Mouse (Mus musculus) C2C12 (cell line): ENCODE measurements around the gene Uckl1.

Source experiments
- CEBPB ChIP-seq: IDR thresholded peaks from one replicate; pipeline ENCODE4 v1.6.1; 2011; ENCODE audit warnings: low read depth, mild to moderate bottlenecking, control low read depth, moderate library complexity
- CTCF ChIP-seq: IDR thresholded peaks from one replicate; pipeline ENCODE4 v1.5.1; 2011; ENCODE audit not compliant: control insufficient read depth, insufficient read depth, insufficient read length

DNA sequence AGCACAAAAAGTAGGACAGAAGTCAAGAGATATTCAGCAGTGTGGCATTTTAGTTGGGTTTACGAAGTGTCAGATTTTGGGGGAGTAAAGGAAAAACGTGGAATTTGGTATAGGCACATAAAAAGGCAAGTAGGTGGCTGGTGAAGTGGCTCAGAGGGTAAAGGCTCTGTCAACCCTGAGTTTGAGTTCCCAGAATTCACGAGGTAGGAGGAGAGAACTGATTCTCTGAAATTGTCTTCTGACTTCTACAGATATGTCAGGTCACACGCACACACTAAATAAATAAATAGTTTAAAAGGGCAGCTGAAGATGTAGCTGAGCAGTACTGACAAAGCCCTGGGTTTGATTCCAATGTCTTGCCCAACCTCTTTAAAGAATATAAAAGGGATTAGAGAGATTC is 17.7 kb upstream of the Uckl1 start:
- TF ChIP-seq CTCF (no peak), CEBPB (no peak)
